Mouse (Mus musculus): ENCODE results near the gene Tmem178b. TPM values are rescaled to one million over a fixed set of nuclear protein-coding genes. Genes with fewer than 3 reads are reported as not detected.

Tmem178b gene
- polyA plus RNA-seq, 1 experiment from 2014 or later: 0.48 TPM

DNA sequence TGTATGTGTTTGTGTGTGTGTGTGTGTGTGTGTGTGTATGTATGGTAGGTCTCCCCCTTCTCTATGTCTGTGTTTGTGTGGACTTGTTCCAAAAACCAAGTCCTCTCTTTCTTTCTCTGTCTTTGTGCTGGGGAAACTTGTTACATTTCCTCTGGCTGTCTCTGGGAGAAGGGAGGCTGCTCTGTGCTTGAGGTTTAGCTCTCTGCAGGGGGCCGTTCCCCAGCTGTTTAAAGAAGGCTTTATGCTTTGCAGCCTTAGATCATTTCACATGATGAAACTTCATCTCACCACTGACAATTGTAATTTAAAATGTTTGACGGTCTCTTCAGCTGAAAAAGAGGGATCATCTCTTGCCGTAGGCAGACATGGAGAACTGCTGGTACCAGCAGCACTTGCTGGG is 243.2 kb downstream of the Tmem178b start:
- Histone ChIP-seq H3K4me1 (no peaks in the 10 kb centered on the region), H3K9ac (no peak overlapping the region), H3K9me3 (replicated peaks) (no peaks in the 10 kb centered on the region), H3K27ac (no peak overlapping the region), H3K27me3 (no peaks in the 10 kb centered on the region), H3K36me3 (no peaks in the 10 kb centered on the region), H3K4me2 (no peak overlapping the region), H3K4me3 (replicated peaks) (no peak overlapping the region)
- 67% methylated on average over 3 of the region's 3 CpGs for WGBS
- ATAC-seq (replicated peaks; ENCODE audit: low FRiP score): no peak

DNA sequence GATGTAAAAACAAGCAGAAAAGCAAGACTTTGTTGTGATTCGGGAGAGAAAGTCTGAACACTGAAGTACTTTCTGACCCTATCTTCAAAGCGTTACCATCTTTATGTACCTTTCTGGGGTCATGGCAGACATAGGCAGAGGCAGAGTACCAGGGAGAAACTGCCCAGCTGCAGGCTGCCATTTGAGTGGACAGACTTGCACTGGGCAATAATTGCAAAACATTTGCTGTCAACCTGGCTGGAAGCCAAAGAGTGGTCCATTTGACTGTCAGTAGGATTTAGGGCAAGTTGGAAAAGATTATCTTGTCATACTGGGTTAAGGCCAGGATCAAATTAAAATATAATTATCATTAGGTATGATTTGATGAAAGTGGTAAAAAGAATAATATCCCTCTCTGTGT is 247.1 kb downstream of the Tmem178b start:
- no peak overlapping the region for H3K27ac ChIP-seq
- H3K4me2 ChIP-seq: no peak overlapping the region
- 84% methylated on average over 2 of the region's 2 CpGs for WGBS
- ATAC-seq (replicated peaks; ENCODE audit: low FRiP score): no peak
- H3K9me3 ChIP-seq (replicated peaks): no peaks in the 10 kb centered on the region
- H3K36me3 ChIP-seq: no peaks in the 10 kb centered on the region
- H3K27me3 ChIP-seq: no peaks in the 10 kb centered on the region
- H3K9ac ChIP-seq: no peak overlapping the region
- H3K4me1 ChIP-seq: no peaks in the 10 kb centered on the region
- no peak overlapping the region for H3K4me3 ChIP-seq (replicated peaks)

DNA sequence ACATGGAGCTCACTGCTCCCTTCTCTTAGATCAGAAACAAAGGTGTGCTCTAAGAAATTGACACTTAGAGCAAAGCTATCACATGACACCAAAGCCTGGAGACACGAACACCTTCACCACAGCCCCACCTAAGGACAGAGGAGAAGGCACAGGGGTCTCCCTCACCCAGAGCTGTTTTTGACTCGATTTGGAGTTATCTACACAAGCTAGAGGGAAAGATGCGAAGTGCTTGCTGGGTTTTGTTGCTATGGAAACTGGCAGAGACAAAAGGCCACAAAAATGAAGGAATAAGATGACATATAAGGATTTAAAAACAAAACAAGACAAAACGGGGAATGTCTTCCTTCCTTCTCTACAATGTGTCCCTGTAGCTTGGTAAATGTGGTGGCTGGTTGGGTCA is 248.4 kb downstream of the Tmem178b start:
- no peak overlapping the region for H3K27ac ChIP-seq
- H3K4me2 ChIP-seq: no peak overlapping the region
- no peak overlapping the region for H3K9ac ChIP-seq
- no peak for ATAC-seq (replicated peaks; ENCODE audit: low FRiP score)
- 54% methylated on average over 4 of the region's 4 CpGs for WGBS
- no peaks in the 10 kb centered on the region for H3K36me3 ChIP-seq
- no peaks in the 10 kb centered on the region for H3K27me3 ChIP-seq
- no peak overlapping the region for H3K4me3 ChIP-seq (replicated peaks)
- H3K4me1 ChIP-seq: no peaks in the 10 kb centered on the region
- H3K9me3 ChIP-seq (replicated peaks): no peaks in the 10 kb centered on the region

DNA sequence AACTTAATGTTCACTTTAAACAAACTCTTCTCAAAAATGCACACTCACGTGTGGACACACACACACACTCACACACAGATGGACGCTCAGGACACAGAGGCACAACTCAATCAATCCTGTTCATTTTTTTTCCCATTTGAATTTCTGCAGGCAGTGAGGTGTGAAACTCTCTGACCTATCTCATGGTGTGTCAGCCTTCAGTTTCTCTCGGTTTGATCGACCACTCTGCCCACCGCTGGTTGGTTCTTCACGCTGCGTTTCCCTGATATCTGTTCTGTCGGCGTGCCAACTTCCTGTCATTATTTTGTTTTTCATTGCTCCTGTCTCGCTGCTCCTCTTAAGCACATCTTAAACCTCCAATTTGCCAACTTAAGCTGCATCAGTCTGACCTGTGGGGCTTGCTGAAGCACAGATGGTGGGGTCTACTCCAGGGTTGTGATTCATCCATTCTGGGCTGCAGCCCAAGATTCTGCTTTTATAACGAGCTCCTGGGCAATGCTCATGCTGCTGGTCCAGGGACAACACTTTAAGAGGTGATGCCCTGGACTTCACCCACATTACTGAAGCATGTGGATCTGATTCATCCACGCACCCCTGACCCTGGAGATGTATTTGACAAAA is 250.1 kb downstream of the Tmem178b start:
- Histone ChIP-seq H3K9ac (no peak overlapping the region), H3K36me3 (no peaks in the 10 kb centered on the region), H3K4me3 (replicated peaks) (no peak overlapping the region), H3K4me2 (no peak overlapping the region), H3K9me3 (replicated peaks) (no peaks in the 10 kb centered on the region), H3K27ac (no peak overlapping the region), H3K4me1 (no peaks in the 10 kb centered on the region), H3K27me3 (no peaks in the 10 kb centered on the region)
- 60% methylated on average over 12 of the region's 12 CpGs for WGBS
- no peak for ATAC-seq (replicated peaks; ENCODE audit: low FRiP score)

DNA sequence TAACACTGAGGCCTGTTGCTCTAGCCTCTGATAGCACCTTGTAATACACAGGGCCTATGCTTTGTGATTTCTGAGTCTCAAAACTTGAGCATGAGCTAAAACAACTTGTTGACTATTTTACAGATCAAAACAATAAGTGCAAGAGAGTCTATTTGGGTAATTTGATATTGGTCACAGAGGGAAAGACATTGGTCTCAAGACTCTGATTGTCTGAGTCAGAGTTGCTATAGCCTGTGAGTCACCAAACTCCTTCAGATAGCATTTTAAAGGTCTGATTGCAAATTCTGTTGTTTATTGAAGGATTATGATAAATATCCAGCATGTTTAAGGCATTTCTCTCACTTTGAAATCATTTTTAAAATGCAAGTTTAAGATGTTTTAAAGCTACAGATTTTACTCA is 250.9 kb downstream of the Tmem178b start:
- H3K36me3 ChIP-seq: no peaks in the 10 kb centered on the region
- H3K27ac ChIP-seq: no peak overlapping the region
- no peaks in the 10 kb centered on the region for H3K4me1 ChIP-seq
- H3K9me3 ChIP-seq (replicated peaks): no peaks in the 10 kb centered on the region
- no peak overlapping the region for H3K9ac ChIP-seq
- H3K4me3 ChIP-seq (replicated peaks): no peak overlapping the region
- no peak overlapping the region for H3K4me2 ChIP-seq
- no peaks in the 10 kb centered on the region for H3K27me3 ChIP-seq
- no peak for ATAC-seq (replicated peaks; ENCODE audit: low FRiP score)

DNA sequence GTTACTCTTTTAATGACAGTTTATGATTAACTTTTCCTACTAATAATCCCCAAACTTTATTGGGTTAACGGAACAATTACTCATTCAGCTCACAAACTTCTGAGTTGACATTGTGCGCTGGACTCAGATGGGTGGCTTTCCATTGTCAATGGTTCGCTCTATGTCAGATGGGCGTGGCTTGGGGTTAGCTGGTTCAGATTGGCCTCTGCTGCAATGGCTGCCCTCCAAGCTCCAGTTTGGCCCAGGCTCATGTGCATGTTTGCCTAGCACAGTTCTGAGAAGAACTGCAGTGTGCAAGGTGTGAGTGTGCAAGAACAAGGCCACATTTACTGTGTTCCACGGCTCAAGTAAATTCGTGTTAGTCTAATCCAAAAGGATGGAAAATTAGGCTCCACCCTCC is 255.6 kb downstream of the Tmem178b start:
- WGBS: 88% methylated on average over 6 of the region's 6 CpGs
- Histone ChIP-seq H3K27ac (no peak overlapping the region), H3K9me3 (replicated peaks) (no peaks in the 10 kb centered on the region), H3K27me3 (no peaks in the 10 kb centered on the region), H3K4me1 (no peaks in the 10 kb centered on the region), H3K36me3 (no peaks in the 10 kb centered on the region), H3K4me2 (no peak overlapping the region), H3K9ac (no peak overlapping the region), H3K4me3 (replicated peaks) (no peak overlapping the region)
- no peak for ATAC-seq (replicated peaks; ENCODE audit: low FRiP score)

DNA sequence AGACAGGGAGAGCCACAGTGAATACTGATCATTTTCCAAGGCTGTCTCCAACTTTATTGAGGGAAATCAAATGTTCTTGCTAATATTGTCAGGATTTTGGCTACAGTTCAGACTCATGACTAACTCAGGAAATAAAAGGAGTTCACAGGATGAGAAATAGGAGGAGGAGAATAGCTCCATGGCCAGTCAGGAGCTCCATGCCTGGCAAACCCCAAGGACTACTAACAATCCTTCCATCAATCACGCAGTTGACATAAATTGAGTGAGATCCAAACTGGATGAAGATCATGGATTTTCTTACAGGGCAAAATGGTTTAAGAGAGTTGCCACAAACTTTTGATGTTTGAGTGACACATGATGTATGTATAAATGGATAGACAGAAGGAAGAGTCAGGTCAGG is 258.9 kb downstream of the Tmem178b start:
- 98% methylated on average over 1 of the region's 1 CpGs for WGBS

DNA sequence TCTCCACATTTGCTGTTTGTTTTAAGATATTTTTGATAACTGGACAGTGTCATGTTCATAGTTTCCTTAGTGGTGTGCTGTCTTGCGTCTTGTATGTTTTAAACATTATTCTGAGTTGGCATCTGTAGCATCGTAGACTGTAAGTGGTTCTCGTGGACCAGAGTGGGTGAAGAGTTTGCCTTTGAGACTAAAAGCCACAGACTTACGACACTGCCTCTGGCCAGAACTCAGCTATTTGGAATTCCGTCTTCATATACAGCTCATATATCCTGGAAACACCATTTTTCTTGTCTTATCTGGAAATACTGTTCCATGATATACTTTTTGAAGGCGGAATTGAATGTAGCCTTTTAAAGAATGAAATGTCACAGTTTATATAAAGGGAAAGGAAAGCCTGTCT is 260.4 kb downstream of the Tmem178b start:
- Histone ChIP-seq H3K27ac (no peak overlapping the region), H3K4me2 (no peak overlapping the region), H3K27me3 (no peaks in the 10 kb centered on the region), H3K4me1 (no peaks in the 10 kb centered on the region), H3K9me3 (replicated peaks) (no peaks in the 10 kb centered on the region), H3K9ac (no peak overlapping the region), H3K4me3 (replicated peaks) (no peak overlapping the region), H3K36me3 (no peaks in the 10 kb centered on the region)
- WGBS: 77% methylated on average over 6 of the region's 6 CpGs
- no peak for ATAC-seq (replicated peaks; ENCODE audit: low FRiP score)

More for the DNA sequence above, 258.9 kb downstream of the Tmem178b start:
- H3K4me1 ChIP-seq: no peaks in the 10 kb centered on the region
- no peak overlapping the region for H3K27ac ChIP-seq
- no peak overlapping the region for H3K4me3 ChIP-seq (replicated peaks)
- no peak for ATAC-seq (replicated peaks; ENCODE audit: low FRiP score)
- no peaks in the 10 kb centered on the region for H3K36me3 ChIP-seq
- H3K4me2 ChIP-seq: no peak overlapping the region
- no peaks in the 10 kb centered on the region for H3K27me3 ChIP-seq
- H3K9me3 ChIP-seq (replicated peaks): no peaks in the 10 kb centered on the region
- H3K9ac ChIP-seq: no peak overlapping the region

DNA sequence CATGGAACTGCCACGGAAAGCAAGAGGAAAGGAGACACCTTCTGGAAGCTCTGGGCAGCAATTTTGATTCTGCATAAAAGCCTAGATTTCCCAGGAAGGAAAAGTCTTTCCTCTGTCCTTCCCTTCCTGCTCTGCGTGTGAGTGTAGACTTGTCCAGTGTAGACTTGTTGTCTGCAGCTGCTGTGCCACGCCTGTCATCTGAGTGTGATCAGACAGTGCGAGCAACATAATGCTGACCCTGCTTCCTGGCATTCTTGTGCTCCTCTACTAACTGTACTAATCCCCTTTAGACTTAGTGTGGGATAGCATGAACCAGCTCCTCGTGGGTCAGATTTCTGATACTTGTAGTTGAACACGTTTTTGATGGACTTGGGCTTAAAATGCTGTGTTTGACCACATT is 262.6 kb downstream of the Tmem178b start:
- Histone ChIP-seq H3K4me1 (no peaks in the 10 kb centered on the region), H3K9me3 (replicated peaks) (no peaks in the 10 kb centered on the region), H3K36me3 (no peaks in the 10 kb centered on the region), H3K9ac (no peak overlapping the region), H3K27ac (no peak overlapping the region), H3K27me3 (no peaks in the 10 kb centered on the region), H3K4me2 (no peak overlapping the region), H3K4me3 (replicated peaks) (no peak overlapping the region)
- no peak for ATAC-seq (replicated peaks; ENCODE audit: low FRiP score)
- 70% methylated on average over 6 of the region's 6 CpGs for WGBS

DNA sequence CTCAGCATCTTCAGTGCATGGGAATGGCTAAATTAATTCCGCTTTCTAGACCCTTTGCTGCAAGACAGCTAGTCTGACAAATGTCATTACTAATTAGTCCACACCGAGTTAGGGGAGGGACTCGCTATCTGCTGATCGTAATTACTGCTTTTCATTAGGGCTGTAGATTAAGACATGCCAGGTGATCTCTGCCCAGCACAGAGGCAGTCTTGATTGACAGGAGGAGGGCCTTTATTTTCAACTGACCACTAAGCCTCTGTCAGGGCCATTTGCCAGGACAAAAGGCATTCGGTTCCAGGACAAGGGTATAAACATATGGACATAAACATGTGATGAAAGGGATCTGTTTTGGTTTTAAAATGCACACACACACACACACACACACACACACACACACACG is 264.3 kb downstream of the Tmem178b start:
- H3K27me3 ChIP-seq: no peaks in the 10 kb centered on the region
- H3K27ac ChIP-seq: no peak overlapping the region
- ATAC-seq (replicated peaks; ENCODE audit: low FRiP score): no peak
- no peaks in the 10 kb centered on the region for H3K4me1 ChIP-seq
- no peaks in the 10 kb centered on the region for H3K9me3 ChIP-seq (replicated peaks)
- whole genome bisulfite sequencing: 70% methylated on average over 6 of the region's 6 CpGs
- H3K4me2 ChIP-seq: no peak overlapping the region
- no peak overlapping the region for H3K4me3 ChIP-seq (replicated peaks)
- H3K36me3 ChIP-seq: no peaks in the 10 kb centered on the region
- H3K9ac ChIP-seq: no peak overlapping the region

DNA sequence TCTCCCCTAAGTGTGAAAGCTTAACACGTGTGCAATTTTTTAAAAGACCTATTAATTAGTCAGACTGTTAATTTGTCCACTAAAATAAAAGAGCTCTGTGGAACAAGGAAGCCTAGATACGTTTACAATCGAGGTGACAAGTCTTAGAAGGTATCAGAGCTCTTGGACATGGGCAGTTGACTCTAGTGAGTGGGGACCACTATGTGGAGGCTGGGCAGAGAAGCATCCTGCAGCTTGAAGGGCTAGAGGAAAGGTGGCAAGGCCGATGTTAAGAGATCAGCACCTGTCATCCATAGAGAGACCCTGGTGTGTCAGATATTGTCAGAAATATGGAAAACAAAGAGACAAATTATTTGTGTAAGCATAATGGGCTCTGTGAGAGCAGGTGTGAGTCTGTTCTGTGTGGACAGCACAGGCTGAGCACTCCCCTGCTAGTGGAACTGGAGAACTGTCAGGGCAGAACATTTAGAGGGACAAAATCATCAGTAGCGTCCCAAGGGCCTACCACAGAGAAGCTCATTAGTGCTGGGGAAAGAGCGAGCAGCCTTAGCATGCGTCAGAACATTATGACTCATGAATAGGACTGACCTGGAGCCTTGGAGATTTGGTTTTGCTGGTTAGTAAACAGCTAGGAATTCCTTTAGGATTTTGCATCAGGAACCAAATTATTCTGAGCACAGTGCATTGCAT is 264.9 kb downstream of the Tmem178b start:
- Histone ChIP-seq H3K27me3 (no peaks in the 10 kb centered on the region), H3K36me3 (no peaks in the 10 kb centered on the region), H3K9me3 (replicated peaks) (no peaks in the 10 kb centered on the region), H3K4me1 (no peaks in the 10 kb centered on the region), H3K4me2 (no peak overlapping the region), H3K27ac (no peak overlapping the region), H3K4me3 (replicated peaks) (no peak overlapping the region), H3K9ac (no peak overlapping the region)
- WGBS: 75% methylated on average over 7 of the region's 7 CpGs
- ATAC-seq (replicated peaks; ENCODE audit: low FRiP score): no peak

DNA sequence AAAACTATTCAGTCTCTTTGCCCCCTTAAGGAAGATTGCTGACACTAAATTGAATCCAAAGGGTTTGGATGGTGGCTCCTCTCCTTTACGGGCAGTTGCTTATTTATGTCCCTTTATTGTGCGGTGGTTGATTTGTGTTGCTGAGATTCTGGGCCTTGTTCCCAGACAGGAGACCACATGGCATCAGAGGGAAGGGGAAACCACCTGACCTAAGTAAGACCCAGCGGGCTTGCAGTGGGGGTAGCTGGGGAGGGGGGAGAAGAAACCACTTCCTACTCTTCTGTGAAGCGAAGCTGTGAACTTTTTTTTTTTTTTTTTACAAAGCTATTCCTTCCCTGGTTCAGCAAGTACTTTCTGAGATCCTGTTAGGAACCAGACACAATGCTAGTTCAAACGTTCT is 269.5 kb downstream of the Tmem178b start:
- Histone ChIP-seq H3K4me2 (no peak overlapping the region), H3K9me3 (replicated peaks) (no peaks in the 10 kb centered on the region), H3K9ac (no peak overlapping the region), H3K36me3 (no peaks in the 10 kb centered on the region), H3K27ac (no peak overlapping the region), H3K4me1 (no peaks in the 10 kb centered on the region), H3K27me3 (no peaks in the 10 kb centered on the region), H3K4me3 (replicated peaks) (no peak overlapping the region)
- ATAC-seq (replicated peaks; ENCODE audit: low FRiP score): no peak
- WGBS: 9% methylated on average over 5 of the region's 5 CpGs

DNA sequence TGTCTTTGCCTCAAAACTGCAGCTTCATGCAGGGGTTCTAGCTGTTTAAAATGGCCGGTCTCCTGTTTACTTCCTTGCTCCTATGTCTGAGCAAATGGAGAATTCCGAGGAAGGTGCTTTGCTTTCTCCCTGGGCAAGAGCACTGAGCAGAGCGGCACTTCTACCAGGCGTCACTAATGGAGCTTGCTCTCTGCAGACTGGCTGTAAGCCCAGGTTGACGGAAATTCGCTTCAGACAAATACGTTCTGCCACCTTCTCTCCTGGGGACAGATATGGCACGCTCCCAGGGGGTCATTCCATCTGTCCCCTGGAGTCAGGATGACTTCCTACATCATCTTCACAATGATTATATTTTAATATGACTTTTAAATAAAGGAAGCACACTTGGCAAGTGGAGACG is 271.3 kb downstream of the Tmem178b start:
- no peak overlapping the region for H3K27ac ChIP-seq
- H3K36me3 ChIP-seq: no peaks in the 10 kb centered on the region
- no peak overlapping the region for H3K4me2 ChIP-seq
- H3K27me3 ChIP-seq: no peaks in the 10 kb centered on the region
- no peak overlapping the region for H3K9ac ChIP-seq
- H3K4me3 ChIP-seq (replicated peaks): no peak overlapping the region
- ATAC-seq (replicated peaks; ENCODE audit: low FRiP score): no peak
- 69% methylated on average over 9 of the region's 9 CpGs for WGBS
- no peaks in the 10 kb centered on the region for H3K4me1 ChIP-seq
- no peaks in the 10 kb centered on the region for H3K9me3 ChIP-seq (replicated peaks)
